Mouse (Mus musculus): ENCODE data around the gene Sde2.

GRCm38 (mm10) chr1:180903666-180904038 is 52.7 kb downstream of the Sde2 start:
- TF ChIP-seq CTCF (IDR thresholded peaks at IDR 0.05; ENCODE audit: extremely low read depth, insufficient read depth, insufficient read length, insufficient replicate concordance) (no peak), POLR2A (IDR thresholded peaks at IDR 0.05; ENCODE audit: low read depth, low read length) (no peak)

Data from spleen, adult 2 months (tissue).